Mouse (Mus musculus) neural tube, embryonic 14.5 days (tissue): ENCODE data around the gene Cxcl17. TPM values are rescaled to one million over a fixed set of nuclear protein-coding genes. Genes with fewer than 3 reads are reported as not detected.

Experiments
- ATAC-seq: fragments of 200-750 bp; cut with Nextera tagmentation; 2 replicates; pipeline ENCODE4 v1.8.0; 2017; ENCODE audit warnings: low read depth, mild to moderate bottlenecking, moderate TSS enrichment, moderate library complexity
- H3K27ac ChIP-seq: fragments of 300-500 bp; sonication (generic); 2 replicates; pipeline ENCODE4 v1.5.1; 2014; ENCODE audit warnings: low read depth, mild to moderate bottlenecking, control low read depth, low read length, moderate library complexity, mixed read lengths
- H3K27me3 ChIP-seq: fragments of 300-500 bp; sonication (generic); 2 replicates; pipeline ENCODE4 v1.6.1; 2014; ENCODE audit warnings: low read length; ENCODE audit not compliant: control insufficient read depth, insufficient read depth
- H3K36me3 ChIP-seq: fragments of 300-500 bp; sonication (generic); 2 replicates; pipeline ENCODE4 v1.6.1; 2014; ENCODE audit warnings: low read length, mixed read lengths; ENCODE audit not compliant: control insufficient read depth, insufficient read depth
- H3K4me1 ChIP-seq: fragments of 300-500 bp; sonication (generic); 2 replicates; pipeline ENCODE4 v1.6.1; 2014; ENCODE audit warnings: low read length; ENCODE audit not compliant: control insufficient read depth, insufficient read depth
- H3K4me2 ChIP-seq: fragments of 300-500 bp; sonication (generic); 2 replicates; pipeline ENCODE4 v1.6.1; 2014; ENCODE audit warnings: mild to moderate bottlenecking, low read depth, low read length, control low read depth
- H3K4me3 ChIP-seq: fragments of 300-500 bp; sonication (generic); 2 replicates; pipeline ENCODE4 v1.5.1; 2014; ENCODE audit warnings: low read depth, low read length, control low read depth, mixed read lengths
- H3K9ac ChIP-seq: fragments of 300-500 bp; sonication (generic); replicated peaks from 2 replicates; pipeline ENCODE4 v1.6.1; 2014; ENCODE audit warnings: low read depth, mild to moderate bottlenecking, control low read depth, low read length, mixed read lengths
- H3K9me3 ChIP-seq: fragments of 300-500 bp; sonication (generic); 2 replicates; pipeline ENCODE4 v1.6.1; 2016; ENCODE audit warnings: low read length; ENCODE audit not compliant: control insufficient read depth
- WGBS: fragments of 180-500 bp; shearing (Covaris S2); extraction: QIAGEN DNeasy Blood & Tissue Kit; methylation state at CpG from one replicate; pipeline ENCODE4 v1.1.7; 2014; 5-methylcytosine and 5-hydroxymethylcytosine counted together
- polyA plus RNA-seq: library from polyadenylated mRNA; unstranded; fragments of >200 nt; fragmentation: Nextera tagmentation; extraction: Ambion mirVana; gene quantifications from 2 replicates; pipeline ENCODE4 v1.2.1, GENCODE M21; 2014

The Cxcl17 gene
- polyA plus RNA-seq, 1 experiment from 2014 or later = 0.66 TPM

DNA sequence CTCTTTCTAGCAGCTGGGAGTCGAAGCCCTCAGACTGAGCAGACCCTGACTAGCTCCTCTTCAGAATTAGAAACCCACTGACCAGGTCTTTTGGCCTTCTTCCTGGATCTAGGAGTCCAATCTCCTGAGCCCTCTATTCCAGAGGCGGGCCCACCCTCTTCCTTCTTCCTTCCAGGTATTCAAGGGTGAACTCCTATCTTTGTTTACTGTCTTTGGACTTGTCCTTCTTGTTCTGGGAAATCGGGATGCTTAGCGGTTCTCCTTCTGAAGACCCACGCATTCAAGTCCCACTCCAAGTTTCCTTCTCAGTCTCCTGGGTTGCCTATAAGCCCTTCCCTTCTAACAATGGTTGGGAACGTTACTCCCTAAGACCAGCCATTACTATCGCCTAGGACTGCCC lies 23.8 kb downstream of the Cxcl17 start:
- WGBS = 87% methylated on average over 7 of the region's 7 CpGs
- Histone ChIP-seq H3K4me1 (peaks cover 16% of the 10 kb centered on the region), H3K36me3 (peaks cover 27% of the 10 kb centered on the region), H3K27ac (no peak overlapping the region), H3K4me3 (no peak overlapping the region), H3K9ac (no peak overlapping the region), H3K9me3 (no peaks in the 10 kb centered on the region), H3K27me3 (no peaks in the 10 kb centered on the region), H3K4me2 (no peak overlapping the region)
- no peak for ATAC-seq

DNA sequence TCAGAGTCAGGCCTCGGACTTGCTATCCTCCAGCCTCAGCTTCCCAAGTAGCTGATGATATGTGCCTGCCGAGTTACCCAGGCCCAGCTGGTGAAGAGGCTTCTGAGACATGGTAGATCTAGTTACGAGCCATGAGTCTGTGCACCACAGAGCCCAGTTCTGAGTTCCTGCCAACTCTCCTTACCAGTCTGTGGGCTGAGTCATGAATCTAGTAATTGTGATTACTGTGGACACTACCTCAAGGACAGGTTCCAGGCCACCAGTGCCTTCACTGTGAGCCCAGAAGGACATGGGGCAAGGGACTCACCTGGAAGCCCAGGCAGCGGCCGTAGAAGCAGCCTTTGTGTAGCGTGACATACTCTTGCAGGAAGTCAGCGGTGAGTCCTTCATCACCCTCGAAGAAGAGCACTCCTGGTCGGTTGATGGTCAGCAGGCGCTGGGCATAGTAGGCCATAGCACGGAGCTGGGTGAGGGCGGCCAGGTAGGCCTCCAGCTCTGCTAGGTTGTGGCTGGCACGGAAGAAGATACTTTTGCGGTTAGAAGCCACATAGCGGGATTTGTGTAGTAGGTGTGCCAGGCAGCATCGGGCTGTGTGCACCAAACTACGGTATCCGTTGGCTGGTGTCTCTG lies 24.8 kb downstream of the Cxcl17 start:
- Histone ChIP-seq H3K4me3 (no peak overlapping the region), H3K9ac (no peak overlapping the region), H3K27ac (no peak overlapping the region), H3K4me1 (peaks cover 7% of the 10 kb centered on the region; the same call in 1 of the 2 replicates), H3K27me3 (no peaks in the 10 kb centered on the region), H3K36me3 (peaks cover 37% of the 10 kb centered on the region), H3K4me2 (no peak overlapping the region), H3K9me3 (no peaks in the 10 kb centered on the region)
- WGBS = 96% methylated on average over 18 of the region's 18 CpGs
- ATAC-seq = no peak

DNA sequence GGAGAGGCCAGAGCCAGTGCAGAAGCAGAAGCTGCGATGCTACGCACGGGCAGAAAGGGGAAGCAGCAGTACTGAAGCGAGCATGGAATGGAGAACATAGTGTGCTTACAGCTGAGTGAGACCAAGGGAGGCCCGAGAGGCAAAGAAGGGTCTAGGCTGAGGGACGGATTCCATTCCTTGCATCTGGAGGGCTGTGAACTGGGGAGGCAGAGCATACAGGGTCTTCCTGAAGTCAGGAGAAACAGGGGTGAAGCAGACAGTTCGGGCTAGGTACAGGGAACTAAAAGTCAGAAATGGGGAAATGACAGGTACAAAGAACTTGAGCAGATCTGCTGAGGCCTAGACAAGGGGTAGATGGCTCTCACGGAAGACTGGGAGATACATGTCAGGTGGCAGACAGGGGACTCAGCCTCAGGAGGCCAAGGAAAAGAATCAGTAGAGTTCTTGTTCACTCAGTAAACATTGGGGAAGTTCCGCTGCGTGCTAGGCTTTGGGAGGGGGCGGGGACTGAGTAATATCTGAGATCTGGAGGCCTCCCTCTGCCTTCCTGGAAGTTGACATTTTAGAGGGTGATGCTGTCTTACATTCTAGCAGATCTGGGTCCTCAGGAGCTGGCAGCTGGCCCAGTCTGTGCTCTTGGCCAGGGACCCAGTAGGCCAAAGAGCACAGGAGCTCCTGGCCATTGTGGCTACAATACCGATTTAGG lies 26.7 kb downstream of the Cxcl17 start:
- peaks cover 49% of the 10 kb centered on the region for H3K36me3 ChIP-seq
- H3K4me2 ChIP-seq = no peak overlapping the region
- H3K4me3 ChIP-seq = no peak overlapping the region
- H3K27me3 ChIP-seq = no peaks in the 10 kb centered on the region
- WGBS = 88% methylated on average over 12 of the region's 12 CpGs
- 0 out of 2 replicates have a peak overlapping the region, but pooled peaks have one; percentile 25 for H3K9ac ChIP-seq
- no peak for ATAC-seq
- H3K9me3 ChIP-seq = no peaks in the 10 kb centered on the region
- peak overlapping the region; percentile 34; the same call in 1 of the 2 replicates for H3K27ac ChIP-seq
- H3K4me1 ChIP-seq = peaks cover 7% of the 10 kb centered on the region; the same call in 1 of the 2 replicates

DNA sequence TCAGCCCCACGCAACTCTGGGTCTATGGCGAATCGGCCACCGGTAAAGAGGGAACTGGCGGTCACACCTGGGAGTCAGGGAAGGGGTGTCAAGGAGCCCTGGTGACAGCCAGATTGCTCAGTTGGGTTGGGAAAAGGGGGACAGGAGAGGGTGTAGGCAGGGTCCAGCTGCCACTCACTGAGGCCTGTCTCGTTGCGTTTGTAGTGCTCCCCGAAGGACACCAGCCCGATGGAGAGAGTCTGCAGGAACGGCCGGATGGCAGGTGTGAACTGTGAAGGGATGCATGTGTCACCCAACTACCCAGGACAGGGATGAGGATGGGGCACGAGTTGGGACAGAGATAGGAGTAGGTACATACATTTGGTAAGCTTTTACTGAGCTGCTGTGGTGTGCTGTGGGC lies 27.4 kb downstream of the Cxcl17 start:
- Histone ChIP-seq H3K27ac (no peak overlapping the region), H3K4me3 (no peak overlapping the region), H3K9ac (no peak overlapping the region), H3K9me3 (no peaks in the 10 kb centered on the region), H3K27me3 (no peaks in the 10 kb centered on the region), H3K36me3 (peaks cover 49% of the 10 kb centered on the region), H3K4me1 (peaks cover 5% of the 10 kb centered on the region; the same call in 1 of the 2 replicates), H3K4me2 (no peak overlapping the region)
- 89% methylated on average over 12 of the region's 12 CpGs for WGBS
- ATAC-seq = no peak

DNA sequence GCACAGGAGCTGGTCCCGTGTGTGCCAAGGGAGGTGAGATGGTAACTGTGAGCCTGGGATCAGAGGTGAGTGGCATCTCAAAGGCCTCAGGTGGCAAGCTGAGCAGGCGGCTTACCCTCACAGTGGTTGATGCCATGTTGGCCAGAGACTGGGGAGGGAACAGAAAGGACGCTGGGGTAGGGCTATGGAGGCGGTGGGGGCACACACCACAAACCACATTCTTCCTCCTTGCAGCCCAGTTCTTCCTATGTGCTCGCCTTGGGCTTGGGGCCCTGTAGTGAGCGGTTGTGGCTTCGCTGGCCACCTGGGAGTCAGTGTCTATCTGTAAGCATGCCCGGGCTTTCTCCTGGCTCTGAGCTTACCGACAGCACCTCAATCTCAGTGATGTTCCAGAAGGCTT lies 27.9 kb downstream of the Cxcl17 start:
- 92% methylated on average over 9 of the region's 9 CpGs for WGBS
- peaks cover 49% of the 10 kb centered on the region for H3K36me3 ChIP-seq
- H3K9ac ChIP-seq = no peak overlapping the region
- H3K4me1 ChIP-seq = peaks cover under 1% of the 10 kb centered on the region; the same call in 1 of the 2 replicates
- no peaks in the 10 kb centered on the region for H3K9me3 ChIP-seq
- no peak for ATAC-seq
- H3K27ac ChIP-seq = no peak overlapping the region
- no peaks in the 10 kb centered on the region for H3K27me3 ChIP-seq
- no peak overlapping the region for H3K4me2 ChIP-seq
- no peak overlapping the region for H3K4me3 ChIP-seq

DNA sequence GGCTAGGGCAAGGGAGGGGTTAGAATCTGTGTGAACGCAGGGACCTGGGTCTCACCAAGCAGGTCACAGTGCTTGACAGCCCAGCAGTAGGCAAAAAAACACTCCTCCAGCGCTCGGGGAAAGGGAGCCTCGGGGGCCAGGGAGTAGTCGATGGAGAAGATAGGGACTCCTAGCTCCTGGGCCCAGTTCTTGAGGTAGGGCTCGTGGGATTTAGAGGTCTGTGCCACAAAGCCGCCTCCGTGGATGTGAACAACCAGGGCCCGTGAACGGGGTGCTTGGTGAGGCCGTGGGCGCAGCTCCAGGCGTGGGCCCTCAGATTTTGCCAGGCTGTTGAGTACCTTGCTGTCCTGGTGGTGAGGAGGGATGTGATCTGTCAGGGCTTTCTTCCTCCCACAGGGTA lies 28.4 kb downstream of the Cxcl17 start:
- Histone ChIP-seq H3K9me3 (no peaks in the 10 kb centered on the region), H3K27me3 (no peaks in the 10 kb centered on the region), H3K4me3 (no peak overlapping the region), H3K4me2 (no peak overlapping the region), H3K9ac (no peak overlapping the region), H3K4me1 (no peaks in the 10 kb centered on the region), H3K36me3 (peaks cover 49% of the 10 kb centered on the region), H3K27ac (no peak overlapping the region)
- no peak for ATAC-seq
- 93% methylated on average over 13 of the region's 13 CpGs for WGBS

DNA sequence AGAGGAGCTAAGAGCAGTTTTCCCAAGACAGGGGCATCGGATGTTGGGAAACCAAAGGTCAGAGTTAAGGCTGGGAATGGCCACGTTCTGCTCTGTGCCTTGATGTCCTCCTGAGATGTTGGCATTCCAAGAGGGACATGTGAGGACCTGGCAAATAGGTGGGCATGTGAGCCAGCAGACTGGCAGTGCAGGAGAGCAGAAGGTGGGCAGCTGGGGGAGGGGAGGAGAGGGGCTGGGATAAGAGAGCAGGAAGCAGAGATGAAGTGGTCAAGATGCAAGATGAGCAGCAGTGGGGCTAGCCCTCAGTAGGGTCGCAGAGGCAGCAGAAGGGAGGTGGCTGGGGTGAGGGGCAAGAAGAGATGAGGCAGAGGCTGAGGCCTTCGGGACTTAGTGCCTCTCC lies 28.8 kb downstream of the Cxcl17 start:
- no peak overlapping the region for H3K4me3 ChIP-seq
- H3K9me3 ChIP-seq = no peaks in the 10 kb centered on the region
- H3K4me2 ChIP-seq = no peak overlapping the region
- no peaks in the 10 kb centered on the region for H3K27me3 ChIP-seq
- 83% methylated on average over 4 of the region's 4 CpGs for WGBS
- ATAC-seq = no peak
- H3K4me1 ChIP-seq = no peaks in the 10 kb centered on the region
- H3K9ac ChIP-seq = no peak overlapping the region
- no peak overlapping the region for H3K27ac ChIP-seq
- peaks cover 49% of the 10 kb centered on the region for H3K36me3 ChIP-seq

DNA sequence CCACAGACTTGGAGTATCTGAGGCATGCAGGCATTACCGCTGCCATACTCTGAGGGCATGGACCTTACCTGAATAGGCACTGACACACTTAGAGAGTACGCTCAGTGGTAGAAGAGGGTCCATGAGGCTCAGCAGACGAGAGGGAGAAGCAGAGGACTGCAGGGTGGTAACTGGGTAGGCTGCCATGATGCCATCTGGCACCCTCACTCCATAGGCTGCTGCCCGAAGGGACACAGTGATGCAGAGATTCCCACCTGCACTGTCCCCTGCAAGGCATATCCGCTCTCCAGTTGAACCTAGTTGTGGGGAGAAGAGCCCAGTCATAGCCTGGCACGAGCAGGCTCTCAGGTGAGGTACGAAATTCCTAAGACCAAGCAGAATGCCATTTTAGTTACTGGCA lies 29.3 kb downstream of the Cxcl17 start:
- Histone ChIP-seq H3K9ac (no peak overlapping the region), H3K4me3 (no peak overlapping the region), H3K27me3 (no peaks in the 10 kb centered on the region), H3K27ac (no peak overlapping the region), H3K4me1 (no peaks in the 10 kb centered on the region), H3K4me2 (no peak overlapping the region), H3K9me3 (no peaks in the 10 kb centered on the region), H3K36me3 (peaks cover 48% of the 10 kb centered on the region)
- ATAC-seq = no peak
- 91% methylated on average over 7 of the region's 7 CpGs for WGBS

DNA sequence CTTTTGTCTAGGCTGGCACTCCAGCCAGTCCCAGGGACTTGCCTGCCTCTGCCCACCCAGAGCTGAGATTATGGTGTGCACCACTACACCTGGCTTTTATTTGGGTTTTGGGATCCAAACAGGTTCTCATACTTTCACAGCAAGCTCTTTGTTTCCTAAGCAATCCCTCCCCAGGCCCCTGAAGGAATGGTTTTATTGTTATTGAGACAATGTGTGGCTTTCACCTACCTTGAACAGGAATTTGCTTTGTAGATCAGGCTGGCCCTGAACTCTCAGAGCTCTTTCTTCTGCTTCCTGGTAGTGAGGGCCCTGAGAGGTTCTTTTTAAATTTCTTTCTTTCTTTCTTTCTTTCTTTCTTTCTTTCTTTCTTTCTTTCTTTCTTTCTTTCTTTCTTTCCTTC lies 30.1 kb downstream of the Cxcl17 start:
- Histone ChIP-seq H3K9ac (no peak overlapping the region), H3K36me3 (peaks cover 40% of the 10 kb centered on the region), H3K4me1 (no peaks in the 10 kb centered on the region), H3K27me3 (no peaks in the 10 kb centered on the region), H3K4me2 (no peak overlapping the region), H3K4me3 (no peak overlapping the region), H3K9me3 (no peaks in the 10 kb centered on the region), H3K27ac (no peak overlapping the region)
- no peak for ATAC-seq
